Mouse (Mus musculus) stomach, embryonic 14.5 days (tissue): ENCODE results near the gene Jmjd7. TPM values are rescaled to one million over a fixed set of nuclear protein-coding genes. Genes with fewer than 3 reads are reported as not detected.

ENCODE experiments used
- ATAC-seq: fragments of 200-750 bp; cut with Nextera tagmentation; 2 replicates; pipeline ENCODE4 v1.8.0; 2017; ENCODE audit warnings: low read depth, moderate TSS enrichment; ENCODE audit not compliant: insufficient number of reproducible peaks, insufficient read depth, low FRiP score
- H3K27ac ChIP-seq: fragments of 300-500 bp; sonication (generic); 2 replicates; pipeline ENCODE4 v1.5.1; 2014; ENCODE audit warnings: mild to moderate bottlenecking, low read length, moderate library complexity, mixed read lengths
- H3K27me3 ChIP-seq: fragments of 300-500 bp; sonication (generic); 2 replicates; pipeline ENCODE4 v1.6.1; 2014; ENCODE audit warnings: low read length, control low read depth, mixed read lengths; ENCODE audit not compliant: control insufficient read depth, insufficient read depth
- H3K36me3 ChIP-seq: fragments of 300-500 bp; sonication (generic); 2 replicates; pipeline ENCODE4 v1.6.1; 2014; ENCODE audit warnings: mild to moderate bottlenecking, control low read depth, low read length, moderate library complexity, mixed read lengths; ENCODE audit not compliant: control insufficient read depth, insufficient read depth
- H3K4me1 ChIP-seq: fragments of 300-500 bp; sonication (generic); 2 replicates; pipeline ENCODE4 v1.6.1; 2014; ENCODE audit warnings: low read length, control low read depth, mixed read lengths; ENCODE audit not compliant: control insufficient read depth, insufficient read depth
- H3K4me2 ChIP-seq: fragments of 300-500 bp; sonication (generic); replicated peaks from 2 replicates; pipeline ENCODE4 v1.6.1; 2014; ENCODE audit warnings: low read depth, low read length, control low read depth
- H3K4me3 ChIP-seq: fragments of 300-500 bp; sonication (generic); 2 replicates; pipeline ENCODE4 v1.5.1; 2014; ENCODE audit warnings: low read depth, low read length, control low read depth
- H3K9ac ChIP-seq: fragments of 300-500 bp; sonication (generic); replicated peaks from 2 replicates; pipeline ENCODE4 v1.6.1; 2014; ENCODE audit warnings: low read depth, mild to moderate bottlenecking, control low read depth, low read length, moderate library complexity, mixed read lengths
- H3K9me3 ChIP-seq: fragments of 300-500 bp; sonication (generic); 2 replicates; pipeline ENCODE4 v1.6.1; 2016; ENCODE audit warnings: low read depth, low read length, control low read depth; ENCODE audit not compliant: control insufficient read depth
- WGBS: fragments of 180-500 bp; shearing (Covaris S2); extraction: QIAGEN DNeasy Blood & Tissue Kit; methylation state at CpG from one replicate; pipeline ENCODE4 v1.1.7; 2014; 5-methylcytosine and 5-hydroxymethylcytosine counted together
- polyA plus RNA-seq: library from polyadenylated mRNA; unstranded; fragments of >200 nt; fragmentation: Nextera tagmentation; extraction: Ambion mirVana; gene quantifications from 2 replicates; pipeline ENCODE4 v1.2.1, GENCODE M21; 2014

Gene Jmjd7
- polyA plus RNA-seq, 1 experiment from 2014 or later, result 20.6 TPM

GRCm38 (mm10) chr2:120044101-120044603 is 16.9 kb downstream of the Jmjd7 start:
- Histone ChIP-seq H3K9me3 (no peaks in the 10 kb centered on the region), H3K36me3 (peaks cover 20% of the 10 kb centered on the region), H3K9ac (no peak overlapping the region), H3K27me3 (no peaks in the 10 kb centered on the region), H3K27ac (0 out of 2 replicates have a peak overlapping the region, but pooled peaks have one; percentile 10), H3K4me3 (no peak overlapping the region), H3K4me1 (peaks cover 12% of the 10 kb centered on the region; the same call in 1 of the 2 replicates), H3K4me2 (no peak overlapping the region)
- peak; percentile 73 for ATAC-seq
- WGBS, result 43% methylated on average over 4 of the region's 4 CpGs

GRCm38 (mm10) chr2:120044676-120045075 is 17.4 kb downstream of the Jmjd7 start:
- ATAC-seq, result no peak
- H3K36me3 ChIP-seq, result peaks cover 17% of the 10 kb centered on the region
- WGBS, result 69% methylated on average over 3 of the region's 3 CpGs

DNA sequence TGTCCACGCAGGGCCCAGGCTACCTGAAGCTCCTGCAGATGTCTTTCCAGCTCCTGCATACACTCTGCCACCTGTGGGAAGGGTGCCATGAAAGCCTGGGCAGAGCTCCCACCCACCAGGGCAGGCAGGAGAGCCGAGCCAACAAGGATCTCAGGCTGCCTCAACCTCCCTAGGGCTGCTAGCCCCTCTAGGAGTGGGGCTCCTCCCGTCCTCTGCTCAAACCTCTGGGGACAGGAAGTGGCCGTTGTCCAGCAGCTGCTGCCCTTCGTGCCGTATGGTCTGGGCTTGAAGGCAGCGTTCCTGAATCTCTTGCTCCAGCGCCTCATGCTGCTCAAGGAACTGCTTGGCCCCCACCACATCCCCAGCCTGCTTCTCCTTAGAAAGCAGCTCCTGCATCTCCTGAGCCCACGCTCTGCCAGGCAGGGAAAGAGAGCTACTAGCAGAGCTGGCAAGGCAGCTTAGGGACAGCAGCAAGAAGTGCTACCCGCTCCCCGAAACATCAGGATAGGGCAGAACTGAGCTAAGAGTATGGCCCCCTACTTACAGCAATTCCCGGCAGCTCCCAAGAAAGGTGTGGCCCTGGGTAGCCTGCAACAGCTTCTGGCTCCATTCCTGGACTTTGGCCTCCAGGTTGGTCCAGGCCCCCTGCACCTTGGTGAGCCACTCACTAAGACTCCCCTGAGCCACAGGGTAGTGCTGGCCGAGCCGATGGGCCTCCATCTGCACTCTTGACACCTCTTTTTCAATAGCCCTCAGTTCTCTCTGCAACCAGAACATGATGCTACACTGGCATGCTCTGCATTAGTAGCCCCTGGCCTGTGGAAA is 19.4 kb downstream of the Jmjd7 start:
- 0 out of 2 replicates have a peak, but pooled peaks have one; percentile 34 for ATAC-seq
- Histone ChIP-seq H3K27ac (no peak overlapping the region), H3K4me2 (no peak overlapping the region), H3K4me3 (no peak overlapping the region), H3K9ac (no peak overlapping the region), H3K9me3 (no peaks in the 10 kb centered on the region), H3K4me1 (peaks cover 12% of the 10 kb centered on the region; the same call in 1 of the 2 replicates), H3K27me3 (no peaks in the 10 kb centered on the region), H3K36me3 (peaks cover 4% of the 10 kb centered on the region; the same call in 1 of the 2 replicates)
- 66% methylated on average over 14 of the region's 14 CpGs for WGBS

More at GRCm38 (mm10) chr2:120044676-120045075, 17.4 kb downstream of the Jmjd7 start:
- peak overlapping the region; percentile 39; the same call in 1 of the 2 replicates for H3K27ac ChIP-seq
- no peak overlapping the region for H3K4me3 ChIP-seq
- no peaks in the 10 kb centered on the region for H3K27me3 ChIP-seq
- no peaks in the 10 kb centered on the region for H3K9me3 ChIP-seq
- H3K4me1 ChIP-seq, result peaks cover 12% of the 10 kb centered on the region; the same call in 1 of the 2 replicates
- H3K9ac ChIP-seq, result no peak overlapping the region
- no peak overlapping the region for H3K4me2 ChIP-seq

GRCm38 (mm10) chr2:120048173-120048572 is 20.9 kb downstream of the Jmjd7 start:
- ATAC-seq, result no peak
- H3K9me3 ChIP-seq, result no peaks in the 10 kb centered on the region

GRCm38 (mm10) chr2:120049632-120050274 is 22.5 kb downstream of the Jmjd7 start:
- Histone ChIP-seq H3K9ac (no peak overlapping the region), H3K4me3 (no peak overlapping the region), H3K36me3 (no peaks in the 10 kb centered on the region), H3K27me3 (no peaks in the 10 kb centered on the region), H3K27ac (no peak overlapping the region), H3K9me3 (no peaks in the 10 kb centered on the region), H3K4me1 (peaks cover 9% of the 10 kb centered on the region; the same call in 1 of the 2 replicates), H3K4me2 (no peak overlapping the region)
- ATAC-seq, result no peak
- 65% methylated on average over 10 of the region's 10 CpGs for WGBS

More at GRCm38 (mm10) chr2:120048173-120048572, 20.9 kb downstream of the Jmjd7 start:
- Histone ChIP-seq H3K36me3 (no peaks in the 10 kb centered on the region), H3K4me1 (peaks cover 12% of the 10 kb centered on the region; the same call in 1 of the 2 replicates), H3K4me3 (no peak overlapping the region), H3K4me2 (no peak overlapping the region), H3K27me3 (no peaks in the 10 kb centered on the region), H3K9ac (no peak overlapping the region), H3K27ac (no peak overlapping the region)
- 75% methylated on average over 9 of the region's 9 CpGs for WGBS

- Histone ChIP-seq H3K9ac (no peak overlapping the region), H3K27ac (no peak overlapping the region), H3K4me1 (peaks cover 5% of the 10 kb centered on the region; the same call in 1 of the 2 replicates), H3K27me3 (no peaks in the 10 kb centered on the region), H3K4me3 (no peak overlapping the region), H3K4me2 (no peak overlapping the region), H3K36me3 (no peaks in the 10 kb centered on the region), H3K9me3 (no peaks in the 10 kb centered on the region)
- no peak for ATAC-seq
- 58% methylated on average over 6 of the region's 6 CpGs for WGBS
These were observed 24.1 kb downstream of the Jmjd7 start for GRCm38 (mm10) chr2:120051405-120051804.

DNA sequence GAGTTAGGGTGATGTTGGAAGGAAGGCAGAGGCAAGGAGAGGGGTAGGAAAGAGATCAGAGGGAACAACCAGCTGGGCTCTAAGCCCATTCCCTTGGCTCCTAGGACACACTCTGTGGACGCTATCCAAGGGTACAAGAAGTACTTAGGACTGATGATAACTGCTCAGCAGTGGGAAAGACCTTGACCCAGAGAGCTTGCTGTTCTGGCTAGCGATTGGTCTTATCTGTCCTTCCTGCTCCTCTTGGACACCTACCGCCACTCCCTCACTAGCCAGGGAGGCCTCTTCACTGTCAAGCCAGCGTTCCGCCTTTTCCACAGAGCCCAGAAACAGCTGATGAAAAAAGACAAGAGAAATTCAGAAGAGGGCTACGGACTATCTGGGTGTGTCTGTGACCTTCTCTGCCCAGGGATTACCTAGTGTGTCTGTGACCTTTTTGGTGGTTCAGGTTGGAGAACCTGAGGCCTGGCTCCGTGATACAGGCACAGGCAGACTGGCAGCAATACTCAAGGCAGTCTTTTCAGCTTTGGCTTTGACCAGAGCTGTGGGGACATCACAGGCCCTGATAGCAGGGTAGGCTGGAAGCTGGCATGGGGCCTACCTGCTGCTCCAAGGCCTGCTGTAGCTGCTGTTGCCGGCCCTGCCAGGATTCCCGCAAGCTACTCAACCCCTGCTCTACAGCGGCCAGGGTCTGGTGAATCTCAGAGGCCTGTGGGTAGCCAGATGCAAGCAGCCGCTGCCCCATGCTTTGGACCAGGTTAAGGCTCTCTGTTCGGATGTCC is 27.7 kb downstream of the Jmjd7 start:
- ATAC-seq, result no peak
- 87% methylated on average over 12 of the region's 12 CpGs for WGBS
- Histone ChIP-seq H3K36me3 (no peaks in the 10 kb centered on the region), H3K4me2 (no peak overlapping the region), H3K27ac (no peak overlapping the region), H3K9me3 (no peaks in the 10 kb centered on the region), H3K4me1 (no peaks in the 10 kb centered on the region), H3K4me3 (no peak overlapping the region), H3K9ac (no peak overlapping the region), H3K27me3 (no peaks in the 10 kb centered on the region)

- Histone ChIP-seq H3K4me2 (no peak overlapping the region), H3K4me1 (no peaks in the 10 kb centered on the region), H3K27me3 (no peaks in the 10 kb centered on the region), H3K27ac (no peak overlapping the region), H3K4me3 (no peak overlapping the region), H3K36me3 (no peaks in the 10 kb centered on the region), H3K9me3 (no peaks in the 10 kb centered on the region), H3K9ac (no peak overlapping the region)
- no peak for ATAC-seq
- WGBS, result 80% methylated on average over 10 of the region's 10 CpGs
These were observed 28.6 kb downstream of the Jmjd7 start for GRCm38 (mm10) chr2:120055923-120056322.
